Mouse (Mus musculus): Measurements from ENCODE around the gene Cand2. TPM values are rescaled to one million over a fixed set of nuclear protein-coding genes. Genes with fewer than 3 reads are reported as not detected.

The Cand2 gene
- polyA plus RNA-seq, 1 experiment from 2014 or later, result 2.4 TPM

DNA sequence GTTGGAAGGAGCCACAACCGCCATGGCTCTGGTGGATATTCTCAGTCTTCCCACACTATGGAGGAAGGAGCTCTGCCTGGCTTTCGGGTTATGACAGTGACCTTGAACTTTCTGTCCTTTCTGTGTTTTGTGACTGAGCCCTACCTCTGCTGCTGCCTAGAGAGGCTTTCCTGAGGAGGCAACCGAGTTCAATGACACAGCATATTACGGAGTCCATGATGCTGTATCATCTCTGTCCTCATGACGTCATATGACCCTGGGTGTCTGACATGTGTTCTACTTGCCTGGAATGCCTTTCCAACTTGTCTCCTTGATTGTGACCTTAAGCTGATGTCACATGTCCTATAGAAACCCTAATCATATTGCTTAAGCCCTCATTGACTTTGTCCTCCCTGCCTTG is 35.3 kb upstream of the Cand2 start:
- no peaks in the 10 kb centered on the region for H3K4me1 ChIP-seq (replicated peaks; ENCODE audit: control insufficient read depth, insufficient read depth, low read length)
- no peaks in the 10 kb centered on the region for H3K36me3 ChIP-seq (ENCODE audit: control insufficient read depth, insufficient read depth)
- no peak for TF ChIP-seq CTCF (IDR thresholded peaks at IDR 0.05; ENCODE audit: low read depth)
- no peaks in the 10 kb centered on the region for H3K27me3 ChIP-seq (replicated peaks; ENCODE audit: control insufficient read depth, insufficient read depth, low read length)
- no peak overlapping the region for H3K27ac ChIP-seq (ENCODE audit: low read depth, low read length)
- H3K4me3 ChIP-seq (ENCODE audit: low read depth, low read length), result no peak overlapping the region
- H3K9ac ChIP-seq (ENCODE audit: low read depth, low read length), result no peak overlapping the region
- ATAC-seq, result no peak
- H3K4me2 ChIP-seq (replicated peaks; ENCODE audit: low read depth), result no peak overlapping the region
- H3K9me3 ChIP-seq (ENCODE audit: control insufficient read depth), result no peaks in the 10 kb centered on the region
- 79% methylated on average over 5 of the region's 5 CpGs for WGBS

DNA sequence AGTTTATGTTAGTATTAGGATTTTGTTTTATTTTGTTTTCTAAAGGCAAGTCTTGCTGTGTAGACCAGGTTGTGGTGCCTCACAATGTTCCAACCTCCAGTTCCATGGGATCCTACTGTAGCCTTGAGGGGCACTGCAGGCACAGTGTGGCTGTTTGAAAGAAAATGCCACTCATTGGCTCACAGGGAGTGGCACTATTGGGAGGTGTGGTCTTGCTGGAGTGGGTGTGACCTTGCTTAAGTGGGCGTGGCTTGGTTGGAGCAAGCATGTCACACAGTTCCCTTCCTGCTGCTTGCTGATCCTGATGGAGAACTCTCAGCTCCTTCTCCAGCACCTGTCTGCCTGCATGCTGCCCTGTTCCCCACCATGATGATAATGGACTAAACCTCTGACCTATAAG is 30.8 kb upstream of the Cand2 start:
- WGBS, result 0% methylated on average over 1 of the region's 1 CpGs
- Histone ChIP-seq H3K4me1 (replicated peaks; ENCODE audit: control insufficient read depth, insufficient read depth, low read length) (no peaks in the 10 kb centered on the region), H3K9me3 (ENCODE audit: control insufficient read depth) (no peaks in the 10 kb centered on the region), H3K9ac (ENCODE audit: low read depth, low read length) (no peak overlapping the region), H3K4me2 (replicated peaks; ENCODE audit: low read depth) (no peak overlapping the region), H3K27ac (ENCODE audit: low read depth, low read length) (no peak overlapping the region), H3K36me3 (ENCODE audit: control insufficient read depth, insufficient read depth) (no peaks in the 10 kb centered on the region), H3K4me3 (ENCODE audit: low read depth, low read length) (no peak overlapping the region), H3K27me3 (replicated peaks; ENCODE audit: control insufficient read depth, insufficient read depth, low read length) (no peaks in the 10 kb centered on the region)
- TF ChIP-seq CTCF (IDR thresholded peaks at IDR 0.05; ENCODE audit: low read depth), result no peak
- peak; percentile 82 for ATAC-seq

DNA sequence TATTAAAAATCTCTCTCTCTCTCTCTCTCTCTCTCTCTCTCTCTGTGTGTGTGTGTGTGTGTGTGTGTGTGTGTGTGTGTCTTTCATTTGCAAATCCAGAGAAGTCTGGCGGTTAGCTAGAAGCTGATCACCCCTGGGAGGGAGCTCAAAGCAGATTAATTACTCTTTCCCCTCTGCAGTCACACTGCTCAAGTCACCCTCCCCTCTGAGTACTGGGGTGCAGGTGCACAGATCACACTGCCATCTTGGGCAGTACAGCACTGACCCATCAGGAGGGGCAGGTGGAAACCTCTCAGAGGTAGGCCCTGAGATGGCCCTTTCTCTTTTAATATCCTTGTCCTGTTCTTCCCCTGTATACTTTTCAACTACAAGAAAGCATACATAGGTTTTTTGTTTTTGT is 28.0 kb upstream of the Cand2 start:
- TF ChIP-seq CTCF (IDR thresholded peaks at IDR 0.05; ENCODE audit: low read depth), result no peak
- ATAC-seq, result no peak
- Histone ChIP-seq H3K27me3 (replicated peaks; ENCODE audit: control insufficient read depth, insufficient read depth, low read length) (no peaks in the 10 kb centered on the region), H3K27ac (ENCODE audit: low read depth, low read length) (no peak overlapping the region), H3K4me3 (ENCODE audit: low read depth, low read length) (no peak overlapping the region), H3K36me3 (ENCODE audit: control insufficient read depth, insufficient read depth) (no peaks in the 10 kb centered on the region), H3K9ac (ENCODE audit: low read depth, low read length) (no peak overlapping the region), H3K9me3 (ENCODE audit: control insufficient read depth) (no peaks in the 10 kb centered on the region), H3K4me1 (replicated peaks; ENCODE audit: control insufficient read depth, insufficient read depth, low read length) (no peaks in the 10 kb centered on the region), H3K4me2 (replicated peaks; ENCODE audit: low read depth) (no peak overlapping the region)
- WGBS, result 77% methylated on average over 1 of the region's 1 CpGs

DNA sequence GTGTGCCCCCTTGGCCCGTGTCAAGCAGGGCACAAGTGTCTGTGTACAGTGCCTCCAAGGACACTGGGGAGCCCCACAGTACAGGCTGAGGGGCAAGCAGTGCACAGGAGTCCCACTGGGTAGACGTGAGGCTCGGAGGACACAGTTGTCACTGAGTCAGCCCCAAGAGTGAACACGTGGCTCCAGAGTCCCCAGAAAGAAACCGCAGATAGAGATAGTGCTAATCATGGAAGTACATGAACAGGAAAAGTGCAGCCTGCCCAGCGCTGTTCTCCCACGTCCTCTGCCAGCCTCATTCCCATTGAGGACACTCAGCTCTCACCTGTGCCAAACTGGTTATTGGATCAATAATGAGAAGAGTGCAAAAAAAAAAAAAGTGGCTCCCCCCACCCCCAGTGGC is 18.8 kb upstream of the Cand2 start:
- H3K4me2 ChIP-seq (replicated peaks; ENCODE audit: low read depth), result no peak overlapping the region
- no peak for TF ChIP-seq CTCF (IDR thresholded peaks at IDR 0.05; ENCODE audit: low read depth)
- no peaks in the 10 kb centered on the region for H3K27me3 ChIP-seq (replicated peaks; ENCODE audit: control insufficient read depth, insufficient read depth, low read length)
- no peaks in the 10 kb centered on the region for H3K4me1 ChIP-seq (replicated peaks; ENCODE audit: control insufficient read depth, insufficient read depth, low read length)
- WGBS, result 72% methylated on average over 7 of the region's 7 CpGs
- H3K9ac ChIP-seq (ENCODE audit: low read depth, low read length), result no peak overlapping the region
- no peak for ATAC-seq
- H3K4me3 ChIP-seq (ENCODE audit: low read depth, low read length), result no peak overlapping the region
- no peaks in the 10 kb centered on the region for H3K9me3 ChIP-seq (ENCODE audit: control insufficient read depth)
- no peak overlapping the region for H3K27ac ChIP-seq (ENCODE audit: low read depth, low read length)
- no peaks in the 10 kb centered on the region for H3K36me3 ChIP-seq (ENCODE audit: control insufficient read depth, insufficient read depth)

DNA sequence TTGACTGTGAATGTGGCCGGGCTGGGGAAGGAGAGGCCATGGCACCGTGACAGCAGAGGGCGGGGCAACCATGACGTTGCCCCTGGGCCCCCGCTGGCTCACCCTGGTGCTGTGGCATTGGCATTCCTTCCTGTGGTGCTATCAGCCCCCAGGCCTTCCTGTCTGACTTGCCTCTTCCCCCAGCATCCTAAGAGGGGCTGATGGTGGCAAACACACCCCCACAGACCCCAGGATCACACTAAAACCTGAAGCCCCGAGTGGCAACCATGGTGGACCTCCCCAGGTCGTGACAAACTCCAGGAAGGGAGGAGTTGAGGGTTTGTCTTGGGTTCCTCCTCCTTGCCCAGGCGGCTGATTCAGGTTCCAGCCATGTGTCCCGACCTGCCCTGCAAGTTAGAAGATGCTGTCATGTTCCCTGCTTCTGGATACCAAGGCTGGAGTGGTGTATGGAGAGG is 15.3 kb upstream of the Cand2 start:
- 40% methylated on average over 9 of the region's 9 CpGs for WGBS
- ATAC-seq, result no peak

DNA sequence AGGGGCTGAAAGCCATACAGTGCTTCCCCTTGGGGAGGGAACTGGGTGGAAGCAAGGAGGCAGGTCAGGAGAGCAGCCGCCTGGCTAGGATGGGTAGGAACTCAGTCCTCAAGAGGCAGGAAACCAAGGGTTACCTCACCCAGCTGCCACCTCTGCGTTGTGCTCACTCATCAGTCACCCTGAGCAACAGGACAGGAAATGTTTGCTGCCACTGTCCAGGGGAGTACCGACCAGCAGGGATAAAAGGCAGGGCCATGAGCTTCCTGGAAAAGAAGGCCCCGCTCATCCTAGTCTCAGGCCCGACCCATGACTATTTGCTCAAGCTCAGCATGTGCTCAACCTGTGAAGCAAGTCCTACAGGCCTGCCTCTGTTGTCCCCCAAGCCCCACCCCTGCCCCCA is 14.9 kb upstream of the Cand2 start:
- no peak overlapping the region for H3K27ac ChIP-seq (ENCODE audit: low read depth, low read length)

More for the DNA sequence above, 15.3 kb upstream of the Cand2 start:
- H3K36me3 ChIP-seq (ENCODE audit: control insufficient read depth, insufficient read depth), result no peaks in the 10 kb centered on the region
- no peak overlapping the region for H3K4me3 ChIP-seq (ENCODE audit: low read depth, low read length)
- H3K27me3 ChIP-seq (replicated peaks; ENCODE audit: control insufficient read depth, insufficient read depth, low read length), result no peaks in the 10 kb centered on the region
- no peaks in the 10 kb centered on the region for H3K9me3 ChIP-seq (ENCODE audit: control insufficient read depth)
- H3K27ac ChIP-seq (ENCODE audit: low read depth, low read length), result no peak overlapping the region
- no peak overlapping the region for H3K9ac ChIP-seq (ENCODE audit: low read depth, low read length)
- no peak overlapping the region for H3K4me2 ChIP-seq (replicated peaks; ENCODE audit: low read depth)
- TF ChIP-seq CTCF (IDR thresholded peaks at IDR 0.05; ENCODE audit: low read depth), result no peak
- no peaks in the 10 kb centered on the region for H3K4me1 ChIP-seq (replicated peaks; ENCODE audit: control insufficient read depth, insufficient read depth, low read length)

DNA sequence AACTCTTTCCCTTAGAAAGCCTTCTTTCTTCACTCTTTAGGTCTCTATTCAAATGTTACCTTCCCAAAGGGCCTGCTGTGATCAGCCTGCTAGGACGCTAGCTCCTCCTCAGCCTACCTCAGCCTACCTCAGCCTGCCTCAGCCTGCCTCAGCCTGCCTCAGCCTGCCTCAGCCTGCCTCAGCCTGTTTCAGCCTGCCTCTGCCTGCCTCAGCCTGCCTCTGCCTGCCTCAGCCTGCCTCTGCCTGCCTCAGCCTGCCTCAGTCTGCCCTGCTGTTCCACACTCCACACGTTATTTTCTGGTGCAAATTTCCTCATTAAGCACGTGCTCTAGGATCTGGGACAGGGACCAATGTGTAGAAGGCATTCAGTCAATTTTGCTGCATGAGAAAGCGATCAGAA is 14.2 kb upstream of the Cand2 start:
- Histone ChIP-seq H3K27ac (ENCODE audit: low read depth, low read length) (no peak overlapping the region), H3K9me3 (ENCODE audit: control insufficient read depth) (no peaks in the 10 kb centered on the region), H3K27me3 (replicated peaks; ENCODE audit: control insufficient read depth, insufficient read depth, low read length) (no peaks in the 10 kb centered on the region)

More for the DNA sequence above, 14.9 kb upstream of the Cand2 start:
- Histone ChIP-seq H3K4me1 (replicated peaks; ENCODE audit: control insufficient read depth, insufficient read depth, low read length) (no peaks in the 10 kb centered on the region), H3K9me3 (ENCODE audit: control insufficient read depth) (no peaks in the 10 kb centered on the region), H3K36me3 (ENCODE audit: control insufficient read depth, insufficient read depth) (no peaks in the 10 kb centered on the region), H3K4me2 (replicated peaks; ENCODE audit: low read depth) (no peak overlapping the region), H3K27me3 (replicated peaks; ENCODE audit: control insufficient read depth, insufficient read depth, low read length) (no peaks in the 10 kb centered on the region), H3K4me3 (ENCODE audit: low read depth, low read length) (no peak overlapping the region), H3K9ac (ENCODE audit: low read depth, low read length) (no peak overlapping the region)
- TF ChIP-seq CTCF (IDR thresholded peaks at IDR 0.05; ENCODE audit: low read depth), result no peak; the same call in 1 of the 2 replicates
- ATAC-seq, result no peak
- WGBS, result 40% methylated on average over 5 of the region's 5 CpGs

More for the DNA sequence above, 14.2 kb upstream of the Cand2 start:
- Histone ChIP-seq H3K4me2 (replicated peaks; ENCODE audit: low read depth) (no peak overlapping the region), H3K36me3 (ENCODE audit: control insufficient read depth, insufficient read depth) (no peaks in the 10 kb centered on the region), H3K9ac (ENCODE audit: low read depth, low read length) (no peak overlapping the region), H3K4me3 (ENCODE audit: low read depth, low read length) (no peak overlapping the region), H3K4me1 (replicated peaks; ENCODE audit: control insufficient read depth, insufficient read depth, low read length) (no peaks in the 10 kb centered on the region)
- WGBS, result 94% methylated on average over 4 of the region's 4 CpGs
- ATAC-seq, result no peak
- no peak for TF ChIP-seq CTCF (IDR thresholded peaks at IDR 0.05; ENCODE audit: low read depth)
